Mouse (Mus musculus) midbrain, postnatal 0 days (tissue): ENCODE results near the gene Tlr4. TPM values are rescaled to one million over a fixed set of nuclear protein-coding genes. Genes with fewer than 3 reads are reported as not detected.
A peak's percentile ranks its signal among the peaks of the same experiment; 100 is the strongest.

Source experiments
- ATAC-seq: fragments of 200-750 bp; cut with Nextera tagmentation; 2 replicates; pipeline ENCODE4 v1.8.0; 2017; ENCODE audit warnings: moderate number of reproducible peaks, mild to moderate bottlenecking, moderate TSS enrichment, moderate library complexity; ENCODE audit not compliant: low FRiP score
- DNase-seq: peaks from one replicate; pipeline ENCODE4 v3.0.0-alpha.2; 2015; ENCODE audit warnings: low spot score
- H3K27ac ChIP-seq: fragments of 300-500 bp; sonication (generic); 2 replicates; pipeline ENCODE4 v1.5.1; 2014; ENCODE audit warnings: low read depth, mild to moderate bottlenecking, low read length, mixed read lengths
- H3K27me3 ChIP-seq: fragments of 300-500 bp; sonication (generic); 2 replicates; pipeline ENCODE4 v1.6.1; 2014; ENCODE audit warnings: low read length, control low read depth, mixed read lengths; ENCODE audit not compliant: insufficient read depth
- H3K36me3 ChIP-seq: fragments of 300-500 bp; sonication (generic); 2 replicates; pipeline ENCODE4 v1.6.1; 2014; ENCODE audit warnings: low read length, control low read depth, mixed read lengths; ENCODE audit not compliant: insufficient read depth
- H3K4me1 ChIP-seq: fragments of 300-500 bp; sonication (generic); 2 replicates; pipeline ENCODE4 v1.6.1; 2014; ENCODE audit warnings: mild to moderate bottlenecking, control low read depth, antibody characterized with exemption, low read length, mixed read lengths; ENCODE audit not compliant: insufficient read depth
- H3K4me2 ChIP-seq: fragments of 300-500 bp; sonication (generic); 2 replicates; pipeline ENCODE4 v1.6.1; 2014; ENCODE audit warnings: low read depth, mild to moderate bottlenecking, low read length, mixed read lengths; ENCODE audit not compliant: poor library complexity, severe bottlenecking
- H3K4me3 ChIP-seq: fragments of 300-500 bp; sonication (generic); 2 replicates; pipeline ENCODE4 v1.5.1; 2014; ENCODE audit warnings: low read depth, mild to moderate bottlenecking, low read length, moderate library complexity
- H3K9ac ChIP-seq: fragments of 300-500 bp; sonication (generic); replicated peaks from 2 replicates; pipeline ENCODE4 v1.6.1; 2014; ENCODE audit warnings: mild to moderate bottlenecking, low read length, moderate library complexity, mixed read lengths; ENCODE audit not compliant: poor library complexity, severe bottlenecking
- H3K9me3 ChIP-seq: fragments of 300-500 bp; sonication (generic); 2 replicates; pipeline ENCODE4 v1.6.1; 2016; ENCODE audit warnings: low read length, control low read depth
- CTCF ChIP-seq: IDR thresholded peaks from 2 replicates; pipeline ENCODE4 v1.5.1; 2016; ENCODE audit warnings: antibody characterized with exemption, mild to moderate bottlenecking
- WGBS: fragments of 180-500 bp; shearing (Covaris S2); extraction: QIAGEN DNeasy Blood & Tissue Kit; methylation state at CpG from one replicate; pipeline ENCODE4 v1.1.7; 2014; 5-methylcytosine and 5-hydroxymethylcytosine counted together
- polyA plus RNA-seq: library from polyadenylated mRNA; unstranded; fragments of >200 nt; fragmentation: Nextera tagmentation; extraction: Ambion mirVana; gene quantifications from 2 replicates; pipeline ENCODE4 v1.2.1, GENCODE M21; 2015
- total RNA-seq: library from RNA; depleted of rRNA; stranded (reverse); fragments of >200 nt; gene quantifications from 2 replicates; pipeline ENCODE4 v1.2.3, GENCODE M21; 2014

Gene Tlr4
- total and polyA plus RNA-seq, 2 experiments from 2014 or later: 0.39 to 1.8 TPM

- DNase-seq (no peak), ATAC-seq (no peak)
- 84% methylated on average over 3 of the region's 3 CpGs for WGBS
- H3K4me2 ChIP-seq: no peak overlapping the region
- TF ChIP-seq CTCF: no peak
- H3K36me3 ChIP-seq: no peaks in the 10 kb centered on the region
- H3K4me1 ChIP-seq: no peaks in the 10 kb centered on the region
- H3K9ac ChIP-seq: no peak overlapping the region
- no peaks in the 10 kb centered on the region for H3K9me3 ChIP-seq
- H3K4me3 ChIP-seq: no peak overlapping the region
- no peaks in the 10 kb centered on the region for H3K27me3 ChIP-seq
- no peak overlapping the region for H3K27ac ChIP-seq
Observed at GRCm38 (mm10) chr4:66852011-66852410, 24.6 kb downstream of the Tlr4 start.

- Histone ChIP-seq H3K4me3 (no peak overlapping the region), H3K27me3 (no peaks in the 10 kb centered on the region), H3K27ac (no peak overlapping the region), H3K4me2 (no peak overlapping the region), H3K36me3 (no peaks in the 10 kb centered on the region), H3K9me3 (no peaks in the 10 kb centered on the region), H3K9ac (no peak overlapping the region), H3K4me1 (no peaks in the 10 kb centered on the region)
- ATAC-seq (no peak), DNase-seq (no peak)
- WGBS: 95% methylated on average over 1 of the region's 1 CpGs
- no peak for TF ChIP-seq CTCF
Observed at GRCm38 (mm10) chr4:66856992-66857391, 29.6 kb downstream of the Tlr4 start.

GRCm38 (mm10) chr4:66869919-66870318 lies 42.5 kb downstream of the Tlr4 start:
- no peak for TF ChIP-seq CTCF
- Histone ChIP-seq H3K9me3 (no peaks in the 10 kb centered on the region), H3K36me3 (no peaks in the 10 kb centered on the region), H3K27me3 (no peaks in the 10 kb centered on the region), H3K9ac (no peak overlapping the region), H3K4me1 (peaks cover 3% of the 10 kb centered on the region; the same call in 1 of the 2 replicates), H3K4me3 (no peak overlapping the region), H3K27ac (peak overlapping the region; percentile 55; the same call in 1 of the 2 replicates), H3K4me2 (no peak overlapping the region)
- 55% methylated on average over 7 of the region's 7 CpGs for WGBS
- DNase-seq (peak; percentile 59), ATAC-seq (peak; percentile 47; the same call in 1 of the 2 replicates)

GRCm38 (mm10) chr4:66872026-66872425 lies 44.6 kb downstream of the Tlr4 start:
- H3K9ac ChIP-seq: no peak overlapping the region
- WGBS: 60% methylated on average over 5 of the region's 5 CpGs
- H3K4me1 ChIP-seq: peaks cover 3% of the 10 kb centered on the region; the same call in 1 of the 2 replicates
- ATAC-seq: 0 out of 2 replicates have a peak, but pooled peaks have one; percentile 20
- no peaks in the 10 kb centered on the region for H3K9me3 ChIP-seq
- H3K27me3 ChIP-seq: no peaks in the 10 kb centered on the region
- DNase-seq: no peak
- H3K4me2 ChIP-seq: no peak overlapping the region
- no peaks in the 10 kb centered on the region for H3K36me3 ChIP-seq
- no peak for TF ChIP-seq CTCF
- H3K27ac ChIP-seq: no peak overlapping the region
- no peak overlapping the region for H3K4me3 ChIP-seq

GRCm38 (mm10) chr4:66873342-66873741 lies 46.0 kb downstream of the Tlr4 start:
- no peaks in the 10 kb centered on the region for H3K36me3 ChIP-seq
- H3K4me3 ChIP-seq: no peak overlapping the region
- no peaks in the 10 kb centered on the region for H3K27me3 ChIP-seq
- H3K4me1 ChIP-seq: peaks cover 3% of the 10 kb centered on the region; the same call in 1 of the 2 replicates
- no peaks in the 10 kb centered on the region for H3K9me3 ChIP-seq
- H3K9ac ChIP-seq: no peak overlapping the region
- H3K27ac ChIP-seq: no peak overlapping the region
- DNase-seq (no peak), ATAC-seq (no peak)
- H3K4me2 ChIP-seq: no peak overlapping the region
- no peak for TF ChIP-seq CTCF

- Histone ChIP-seq H3K9ac (no peak overlapping the region), H3K9me3 (no peaks in the 10 kb centered on the region), H3K27ac (no peak overlapping the region), H3K4me2 (no peak overlapping the region), H3K27me3 (no peaks in the 10 kb centered on the region), H3K4me1 (no peaks in the 10 kb centered on the region), H3K36me3 (no peaks in the 10 kb centered on the region), H3K4me3 (no peak overlapping the region)
- no peak for DNase-seq
- ATAC-seq: no peak
- WGBS: 78% methylated on average over 4 of the region's 4 CpGs
- no peak for TF ChIP-seq CTCF
Observed at GRCm38 (mm10) chr4:66875751-66876150, 48.4 kb downstream of the Tlr4 start.
